Mouse (Mus musculus): ENCODE measurements around the gene Sstr5.

The Sstr5 gene

DNA sequence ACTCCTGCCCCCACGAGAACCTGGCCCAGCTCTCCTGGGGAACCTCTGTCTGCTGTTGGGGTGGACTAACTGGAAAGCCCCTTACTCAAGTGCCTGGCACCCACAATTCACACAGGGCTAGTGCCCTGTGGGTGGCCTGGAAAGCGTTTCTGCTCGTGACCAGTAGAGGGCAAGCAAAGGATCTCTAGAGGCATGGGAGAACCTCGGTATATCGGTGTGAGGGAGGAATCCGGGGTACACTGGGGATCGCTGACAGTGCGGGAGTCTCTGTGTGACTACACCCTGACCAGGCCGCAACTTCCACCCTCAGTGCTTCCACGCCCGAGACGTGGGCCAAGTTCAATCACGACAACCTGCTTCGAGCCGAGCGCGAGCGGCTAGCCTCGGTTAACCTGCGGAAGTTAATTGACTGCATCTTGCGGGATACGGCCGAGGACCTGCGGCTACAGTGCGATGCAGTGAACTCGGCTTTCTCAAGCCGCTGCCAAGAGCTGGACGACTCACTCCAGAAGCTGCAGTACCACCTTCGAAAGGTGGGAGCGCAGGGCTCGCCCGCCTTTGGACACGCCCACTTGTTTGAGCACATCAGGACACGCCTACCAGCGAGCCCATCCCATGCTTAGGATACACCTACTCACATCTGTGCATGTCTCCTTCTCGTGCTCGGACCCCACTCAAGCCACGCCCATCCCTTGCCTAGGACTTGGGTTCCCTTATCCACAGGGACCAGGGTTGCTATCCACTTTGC, 22.6 kb downstream of the Sstr5 start:
- peak; percentile 83 for DNase-seq (ENCODE audit: low read depth, low spot score)

DNA sequence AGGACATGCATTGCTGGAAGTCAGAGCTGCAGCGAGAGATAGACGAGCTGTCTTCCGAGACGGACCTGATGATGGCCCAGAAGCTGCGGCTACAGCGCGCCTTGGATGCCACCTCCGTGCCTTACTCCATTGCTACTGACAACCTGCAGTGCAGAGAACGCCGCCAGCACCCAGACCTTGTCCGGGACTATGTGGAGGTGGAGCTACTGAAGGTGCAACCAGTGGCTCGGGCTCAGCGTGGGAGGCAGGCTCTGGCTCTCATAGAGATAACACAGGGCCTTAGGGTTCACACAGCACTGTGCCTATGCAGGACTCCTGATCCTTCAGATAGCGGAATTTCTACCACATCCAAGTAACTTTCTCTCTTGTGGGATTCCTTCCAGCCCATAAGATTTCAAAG, 25.0 kb downstream of the Sstr5 start:
- no peak for DNase-seq (ENCODE audit: low read depth, low spot score)

DNA sequence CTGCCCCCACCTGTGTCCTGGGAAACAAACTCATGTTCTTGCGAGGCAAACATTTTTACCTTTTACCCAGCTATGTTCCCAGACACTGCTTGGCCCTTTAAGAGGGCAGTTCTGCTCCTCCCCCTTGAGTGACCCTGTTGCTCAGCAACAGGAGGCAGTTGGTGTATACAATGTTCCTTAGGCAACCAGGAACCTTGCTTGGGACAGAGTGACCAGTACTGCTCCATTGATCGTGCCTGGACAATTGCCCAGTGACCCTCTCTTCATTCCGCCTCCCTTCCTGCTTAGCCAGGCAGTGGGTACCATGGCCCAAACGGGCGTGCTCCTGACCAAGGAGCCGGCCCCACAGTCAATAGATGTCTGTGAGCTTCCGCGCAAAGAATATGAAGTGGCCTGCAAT, 25.7 kb downstream of the Sstr5 start:
- DNase-seq (ENCODE audit: low read depth, low spot score), result no peak

DNA sequence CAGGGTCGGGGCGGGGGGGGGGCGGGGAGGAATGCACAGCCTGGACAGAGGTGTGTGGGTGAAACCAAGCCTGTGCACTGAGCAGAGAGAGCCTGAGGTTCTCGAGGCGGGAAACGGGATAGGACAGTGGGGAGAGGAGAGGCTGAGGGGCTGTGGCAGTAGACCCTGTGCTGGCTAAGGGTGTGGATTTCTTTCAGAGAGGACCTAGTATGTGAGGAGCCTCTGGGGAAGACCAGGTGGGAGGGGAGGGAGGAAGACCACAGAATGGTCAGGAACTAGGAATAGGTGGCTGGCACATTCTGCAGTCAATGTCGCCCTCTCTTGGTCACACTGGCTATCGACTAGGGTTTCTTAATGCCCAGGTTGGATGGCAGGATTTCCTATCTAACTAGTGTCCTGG, 27.3 kb downstream of the Sstr5 start:
- DNase-seq (ENCODE audit: low read depth, low spot score), result no peak

DNA sequence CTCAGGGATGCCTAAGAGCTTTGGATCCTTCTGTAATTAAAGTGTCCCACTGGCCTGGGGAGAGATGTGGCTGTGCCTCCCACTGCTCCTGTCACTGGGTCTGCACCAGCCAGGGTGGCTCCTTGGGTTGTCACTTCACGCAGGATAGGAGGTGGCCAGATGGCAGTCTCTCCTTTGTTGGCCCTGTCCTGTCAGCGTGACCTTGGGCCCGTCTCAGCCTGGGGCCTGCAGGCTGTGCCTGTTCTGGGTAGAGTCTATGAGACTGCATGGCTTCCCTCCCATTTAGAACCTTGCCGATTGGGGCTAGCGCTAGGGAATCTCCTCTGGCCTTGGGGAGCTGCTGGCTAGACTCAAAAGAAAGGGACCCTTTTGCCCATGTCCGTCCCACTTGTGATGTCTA, 28.8 kb downstream of the Sstr5 start:
- DNase-seq (ENCODE audit: low read depth, low spot score), result no peak

DNA sequence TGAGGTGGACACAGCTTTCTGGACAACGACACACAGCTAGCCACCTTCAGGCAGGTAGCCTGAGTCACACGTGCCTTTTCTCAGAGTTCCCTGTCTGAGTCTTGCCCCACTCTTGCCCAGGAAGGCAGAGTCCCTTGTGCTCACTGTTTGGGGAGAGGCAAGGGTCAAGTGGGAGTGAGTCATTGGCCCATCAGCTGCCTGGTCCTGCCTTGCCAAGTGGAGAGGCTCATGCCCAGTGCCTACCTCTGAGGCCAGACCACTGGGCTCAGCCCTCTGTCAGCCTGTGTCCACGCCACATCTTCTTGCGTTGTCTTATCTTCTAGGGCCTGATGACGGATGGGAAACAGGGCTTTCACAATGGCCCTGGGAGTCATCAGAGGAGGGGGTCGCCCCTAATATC, 29.3 kb downstream of the Sstr5 start:
- DNase-seq (ENCODE audit: low read depth, low spot score), result no peak

DNA sequence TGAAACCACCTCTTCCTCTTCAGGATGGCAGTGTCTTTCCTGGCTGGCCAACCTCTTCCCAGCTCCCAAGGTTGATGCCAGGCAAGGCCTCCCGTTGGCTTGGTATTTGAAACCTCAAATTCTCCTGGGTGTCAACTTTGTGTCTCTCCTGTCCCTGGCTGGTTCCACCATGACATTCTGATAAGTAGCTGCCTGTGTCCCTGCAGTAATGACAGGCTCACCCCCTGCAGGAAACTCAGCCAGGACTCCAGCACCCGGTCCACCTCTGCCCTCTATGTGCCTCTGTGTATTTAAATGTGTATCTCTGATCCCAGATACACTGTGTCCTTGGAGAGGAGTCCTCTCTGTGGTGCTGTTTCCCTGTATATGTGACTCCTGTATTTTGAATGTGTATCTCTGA, 30.8 kb downstream of the Sstr5 start:
- no peak for DNase-seq (ENCODE audit: low read depth, low spot score)

DNA sequence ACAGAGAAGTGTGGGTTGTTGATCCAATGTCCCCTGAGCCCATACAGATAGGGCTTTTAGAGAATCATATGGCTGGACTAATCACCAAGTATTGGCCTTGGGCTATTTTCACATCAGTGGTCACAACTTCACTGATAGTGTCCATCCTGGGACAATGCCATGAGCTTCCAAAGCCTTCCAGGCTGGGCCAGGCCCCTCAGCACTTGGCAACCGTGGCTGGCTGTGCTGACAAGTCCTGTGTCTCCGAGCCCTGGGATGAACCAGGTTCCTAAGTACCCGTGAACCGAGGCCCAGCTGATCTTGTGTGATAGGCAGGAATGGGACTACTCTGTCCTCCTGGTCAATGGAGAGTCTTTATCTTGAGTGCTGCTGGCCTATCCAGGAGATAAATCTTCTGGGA, 33.0 kb downstream of the Sstr5 start:
- no peak for DNase-seq (ENCODE audit: low read depth, low spot score)

DNA sequence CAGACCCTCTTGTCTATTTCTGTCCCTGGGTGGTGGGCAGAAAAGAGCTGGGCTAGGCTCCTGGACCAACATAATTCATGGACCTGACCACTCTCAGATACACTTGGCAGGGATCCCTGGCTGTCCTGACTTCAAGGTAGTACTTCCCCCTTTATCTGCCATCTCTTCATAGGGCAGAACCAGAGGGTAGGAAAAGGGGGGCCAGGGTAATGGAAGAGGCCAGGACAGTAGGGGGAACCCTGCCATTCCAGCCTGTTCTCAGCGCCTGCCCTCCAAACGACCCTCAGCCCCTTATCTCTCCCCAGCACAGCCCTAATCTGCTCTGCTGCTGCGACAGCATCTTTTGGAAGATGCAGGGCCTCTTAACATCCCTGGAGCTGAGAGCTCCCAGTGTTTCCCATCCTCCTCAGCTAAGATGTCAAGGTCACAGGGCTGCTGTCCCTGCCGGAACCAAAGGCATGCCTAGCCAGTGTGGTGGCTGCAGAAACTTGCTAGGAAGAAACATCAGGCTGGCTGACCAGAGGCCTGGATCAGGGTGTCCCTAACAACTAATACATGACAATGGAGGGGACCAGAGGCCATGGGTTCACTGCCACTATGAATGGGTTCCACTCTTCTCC, 33.7 kb downstream of the Sstr5 start:
- no peak for DNase-seq (ENCODE audit: low read depth, low spot score)

DNA sequence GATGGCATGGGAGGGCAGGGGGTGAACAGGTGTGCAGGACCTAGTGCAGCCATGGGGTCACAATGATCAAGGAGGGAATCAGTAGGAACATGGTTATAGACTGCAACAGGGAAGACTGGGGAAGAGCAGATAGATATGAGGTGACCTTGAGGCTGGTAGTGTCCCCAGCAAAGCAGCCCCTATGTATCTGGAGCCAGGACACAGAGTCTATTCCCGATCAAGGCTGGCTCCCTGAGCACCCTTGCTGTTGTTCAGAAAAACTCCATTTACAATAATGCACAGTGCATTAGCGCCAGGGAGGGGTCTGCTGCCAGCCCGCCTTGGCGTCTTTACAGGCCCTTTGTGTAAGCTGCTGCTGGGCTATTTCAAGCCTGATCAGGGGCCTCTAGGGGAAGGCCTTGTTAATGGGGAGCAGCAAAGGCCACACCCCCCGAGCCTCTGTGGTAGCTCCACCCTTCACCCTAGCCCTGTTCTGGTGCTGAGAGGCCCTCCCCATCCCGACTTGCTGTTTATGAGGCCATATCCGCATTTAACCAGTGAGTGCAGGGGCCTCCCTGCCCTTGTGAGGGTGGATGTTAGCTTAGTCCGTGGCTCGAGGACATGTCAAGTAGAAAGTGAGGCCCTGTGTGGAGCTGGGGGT, 34.7 kb downstream of the Sstr5 start:
- DNase-seq (ENCODE audit: low read depth, low spot score), result no peak

DNA sequence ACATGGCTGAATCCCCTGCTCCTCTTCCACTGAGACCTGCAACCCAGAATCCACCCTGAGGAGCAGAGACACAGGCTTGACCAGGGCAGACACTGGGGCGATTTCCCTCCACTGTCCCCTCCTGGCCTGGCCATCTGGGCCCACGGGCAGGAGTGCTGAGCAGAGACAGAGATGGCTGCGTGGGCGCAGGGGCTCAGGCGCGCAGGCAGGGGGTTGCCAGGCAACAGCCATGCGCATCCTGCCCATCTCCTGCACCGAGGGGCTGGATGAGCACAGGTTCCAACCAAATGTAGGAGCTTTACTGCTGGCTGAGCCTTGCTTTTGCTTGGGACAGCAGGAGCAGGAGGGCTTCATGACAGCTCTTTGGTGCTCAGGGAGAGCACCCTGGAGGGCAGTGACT, 40.5 kb downstream of the Sstr5 start:
- DNase-seq (ENCODE audit: low read depth, low spot score), result no peak

DNA sequence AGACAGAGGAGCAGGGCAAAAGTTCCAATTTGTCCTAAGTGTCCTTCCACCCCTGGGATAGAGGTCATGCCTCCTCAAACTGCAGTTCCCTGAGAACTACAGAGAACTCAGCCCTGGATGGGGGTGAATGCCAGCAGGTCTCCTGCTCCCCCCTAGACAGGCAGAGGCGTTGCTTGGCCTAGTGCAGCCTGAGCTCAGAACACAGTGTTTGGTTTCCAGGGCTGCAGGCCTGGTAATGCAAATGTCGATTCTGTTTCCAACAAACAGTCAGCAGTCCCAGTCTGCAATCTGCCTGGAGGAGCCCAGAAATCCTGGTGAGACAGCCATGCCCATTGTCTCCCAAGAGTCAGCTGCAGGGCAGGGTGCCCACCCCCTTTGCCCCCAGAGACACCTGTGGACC, 42.8 kb downstream of the Sstr5 start, which contains the start of gene Tekt4:
Tekt4 (plus strand) TSS at position 344 of the 400 bp plus-strand sequence.
- no peak for DNase-seq (ENCODE audit: low read depth, low spot score)

DNA sequence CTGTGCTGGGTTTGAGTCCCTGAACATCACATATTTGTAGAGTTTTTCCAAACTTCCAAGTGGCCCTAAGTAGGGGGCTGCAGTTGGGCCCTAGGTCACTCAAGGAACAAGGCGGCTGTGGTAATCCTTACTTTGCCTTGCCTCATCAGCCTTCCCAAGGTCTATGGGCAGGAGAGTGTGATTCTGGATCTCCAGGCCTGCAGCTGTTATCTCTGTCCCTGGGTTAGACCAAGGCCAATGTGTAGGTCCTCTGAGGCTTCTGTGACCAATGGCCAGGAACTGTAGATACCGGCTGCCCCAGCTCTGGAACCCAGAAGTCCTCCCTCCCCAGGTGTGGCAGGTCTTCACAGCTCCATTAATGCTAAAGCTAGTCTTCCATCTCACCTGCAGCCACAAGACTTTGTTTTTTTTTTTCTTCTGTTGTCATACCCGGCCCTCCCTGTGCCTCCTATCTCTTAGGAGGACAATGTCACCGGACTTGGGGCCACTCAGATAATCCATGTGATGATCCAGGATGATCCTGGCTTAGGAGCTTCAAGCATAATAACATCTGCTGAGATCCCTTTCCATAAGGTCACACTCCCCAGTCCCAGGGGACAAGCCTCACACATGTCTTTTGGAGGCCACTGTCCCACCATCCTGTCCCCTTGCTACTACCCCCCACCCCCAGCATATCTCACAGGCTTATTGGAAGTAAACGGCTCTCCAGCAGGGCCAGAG, 44.7 kb downstream of the Sstr5 start:
- DNase-seq (ENCODE audit: low read depth, low spot score), result no peak

DNA sequence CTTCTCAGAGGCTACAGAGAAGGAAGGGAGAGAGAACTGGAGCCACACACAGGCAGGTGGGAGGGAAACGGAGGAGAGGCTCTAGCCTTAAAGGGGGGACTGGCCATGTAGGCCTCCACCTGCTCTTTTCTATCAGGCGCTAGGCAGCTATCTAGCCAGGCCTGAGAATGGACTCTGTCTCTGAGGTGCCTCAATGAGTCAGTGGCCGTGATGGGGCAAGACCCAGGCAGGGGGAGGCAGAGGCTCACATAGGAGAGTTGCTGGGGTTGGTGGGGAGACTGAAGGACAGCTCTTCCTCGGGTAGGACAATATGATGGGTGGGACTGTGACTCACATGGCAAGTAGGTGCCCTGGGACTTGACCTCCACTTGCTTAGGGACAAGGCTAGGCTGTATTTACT, 46.8 kb downstream of the Sstr5 start:
- no peak for DNase-seq (ENCODE audit: low read depth, low spot score)

DNA sequence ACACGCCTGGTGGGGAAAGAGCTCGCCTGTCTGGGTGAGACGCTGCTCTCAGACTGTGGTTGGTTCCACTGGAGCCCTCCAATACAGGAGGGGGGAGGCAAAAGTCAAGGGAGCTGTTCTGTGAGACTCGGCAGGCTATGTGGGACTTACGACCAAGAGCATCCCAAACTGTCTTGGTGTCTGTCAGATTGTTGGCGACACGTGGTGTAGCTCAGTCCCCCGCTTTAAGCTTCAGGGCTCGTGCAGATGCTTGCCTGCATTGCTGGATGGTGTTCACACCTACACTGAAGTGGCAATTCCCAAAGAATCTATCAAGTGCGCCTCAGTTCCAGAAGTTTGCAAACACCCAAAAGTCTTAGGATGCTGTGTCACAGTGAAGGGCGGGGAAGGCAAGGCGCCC, 49.2 kb downstream of the Sstr5 start:
- no peak for DNase-seq (ENCODE audit: low read depth, low spot score)

DNA sequence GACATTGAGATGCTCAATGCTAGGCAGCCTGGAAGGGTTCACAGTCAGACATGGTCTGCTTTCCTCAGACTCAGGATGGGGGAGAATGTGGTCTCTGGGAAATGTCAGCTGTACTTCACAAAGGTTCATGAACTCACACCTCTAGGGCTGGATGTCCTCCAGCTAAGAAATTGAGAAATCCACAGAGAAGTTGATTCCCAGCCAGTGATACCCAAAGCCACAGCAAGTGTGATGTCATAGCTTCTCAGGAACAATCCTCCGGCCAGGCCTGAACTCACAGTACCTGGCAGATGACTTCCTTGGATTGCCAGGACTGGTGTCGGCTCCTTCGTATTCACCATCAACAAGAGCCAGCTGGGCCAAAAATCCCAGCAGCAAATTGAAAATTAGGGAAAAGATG, 51.2 kb downstream of the Sstr5 start:
- DNase-seq (ENCODE audit: low read depth, low spot score), result no peak

DNA sequence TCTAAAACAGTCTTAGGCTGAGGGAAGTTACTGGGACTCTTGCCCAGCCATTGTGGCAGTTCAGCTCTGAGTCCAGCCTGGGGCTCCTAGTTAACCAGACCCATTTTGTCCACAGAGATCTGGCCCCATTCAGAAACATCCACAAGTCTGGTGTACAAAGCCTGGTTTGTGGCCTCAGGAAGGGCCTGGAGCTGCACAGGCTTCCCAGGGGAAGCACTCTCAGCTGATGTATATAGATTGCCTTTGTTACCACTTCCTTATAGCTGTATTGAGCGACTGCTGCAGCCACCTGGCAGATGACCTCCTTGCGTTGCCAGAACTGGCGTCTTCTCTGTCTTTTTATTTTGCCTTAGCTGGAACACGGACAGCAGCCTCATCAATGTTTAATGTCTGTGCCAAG, 52.0 kb downstream of the Sstr5 start:
- DNase-seq (ENCODE audit: low read depth, low spot score), result no peak

DNA sequence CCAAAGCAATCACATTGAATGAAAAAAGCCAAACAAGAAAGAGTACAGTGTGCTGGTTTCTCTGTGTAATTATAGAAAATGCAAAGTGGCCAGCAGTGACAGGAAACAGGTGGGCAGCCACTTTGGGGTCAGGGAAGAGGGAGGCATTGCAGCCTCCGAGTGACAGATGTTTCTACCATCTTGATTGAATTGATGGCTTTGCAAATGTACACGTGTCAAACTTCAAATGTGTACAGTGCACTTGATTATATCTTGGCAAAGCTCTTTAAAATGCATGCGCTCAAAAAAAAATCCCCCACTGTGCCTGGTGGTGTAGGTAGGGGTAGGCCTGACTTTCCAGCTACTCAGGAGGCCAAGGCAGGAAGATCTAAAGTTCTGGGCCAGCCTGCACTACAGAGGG, 54.2 kb downstream of the Sstr5 start:
- DNase-seq (ENCODE audit: low read depth, low spot score), result no peak

DNA sequence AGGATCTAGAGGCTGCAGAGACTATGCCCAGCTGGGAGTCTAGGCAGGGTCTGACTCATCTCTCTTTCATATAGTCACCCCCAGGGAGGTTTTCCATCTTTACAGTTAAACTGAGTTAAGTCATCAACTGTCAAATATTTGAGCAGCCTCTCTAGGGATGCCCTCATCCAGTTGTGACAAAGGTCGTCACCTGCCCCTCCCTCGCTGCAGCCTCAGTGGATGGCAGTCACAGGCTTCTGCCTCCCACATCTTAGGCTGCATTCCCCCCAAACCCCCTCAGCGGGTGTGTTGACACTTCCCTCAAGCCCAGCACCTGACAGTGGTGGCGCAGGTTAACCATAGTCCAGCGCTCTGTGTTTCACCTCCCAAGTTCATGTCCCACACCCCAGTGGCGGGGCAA, 55.7 kb downstream of the Sstr5 start:
- no peak for DNase-seq (ENCODE audit: low read depth, low spot score)

Measured in CD4-positive helper T cell, adult 2 months (primary cell).